Mouse (Mus musculus): ENCODE measurements around the gene Arid2. TPM values are rescaled to one million over a fixed set of nuclear protein-coding genes. Genes with fewer than 3 reads are reported as not detected.

Gene Arid2
- total RNA-seq, 2 experiments from 2014 or later: 21.0 to 26.9 TPM

GRCm38 (mm10) chr15:96332468-96333213, 45.3 kb downstream of the Arid2 start:
- DNase-seq (ENCODE audit: low spot score): no peak
- intact Hi-C loops (cut with DNase I): no loop called here

GRCm38 (mm10) chr15:96333350-96333749, 46.0 kb downstream of the Arid2 start:
- no peak for DNase-seq (ENCODE audit: low spot score)
- intact Hi-C loops (cut with DNase I): no loop called here

- no peak for DNase-seq (ENCODE audit: low spot score)
- intact Hi-C loops (cut with DNase I): no loop called here
These were observed 53.6 kb downstream of the Arid2 start for GRCm38 (mm10) chr15:96340924-96341323.

DNA sequence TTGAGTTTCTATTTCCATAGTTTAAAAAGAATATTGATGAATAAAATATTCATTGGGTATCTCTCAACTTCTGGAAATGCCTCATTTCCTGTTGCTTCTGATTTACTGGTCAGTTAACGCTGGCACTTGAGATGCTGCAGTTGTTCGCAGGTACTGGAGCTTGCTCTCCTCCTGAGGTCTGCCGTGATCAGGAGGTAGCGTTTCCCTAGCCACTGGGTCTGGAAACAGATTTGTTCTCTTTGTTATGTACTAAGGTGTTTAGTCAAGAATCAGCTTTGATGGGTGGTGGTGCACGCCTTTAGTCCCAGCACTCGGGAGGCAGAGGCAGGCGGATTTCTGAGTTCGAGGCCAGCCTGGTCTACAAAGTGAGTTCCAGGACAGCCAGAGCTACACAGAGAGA, 54.8 kb downstream of the Arid2 start:
- DNase-seq (ENCODE audit: low spot score): no peak
- intact Hi-C loops (cut with DNase I): no loop called here

DNA sequence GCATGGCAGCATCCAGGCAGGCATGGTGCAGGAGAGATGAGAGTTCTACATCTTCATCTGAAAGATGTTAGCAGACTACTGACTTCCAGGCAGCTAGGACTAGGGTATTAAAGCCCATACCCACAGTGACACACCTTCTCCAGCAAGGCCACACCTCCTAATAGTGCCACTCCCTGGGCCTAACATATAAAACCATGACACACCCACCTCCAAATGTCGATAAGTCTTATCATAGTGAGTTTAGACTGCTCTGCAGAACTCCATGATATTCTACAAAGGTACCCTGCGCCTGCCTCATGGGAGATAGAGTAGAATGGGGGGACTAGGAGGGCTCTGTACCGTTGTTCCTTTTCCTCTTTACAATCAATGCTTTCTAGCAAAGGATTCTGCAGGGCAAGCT, 55.6 kb downstream of the Arid2 start:
- intact Hi-C loops (cut with DNase I): no loop called here
- DNase-seq (ENCODE audit: low spot score): no peak

DNA sequence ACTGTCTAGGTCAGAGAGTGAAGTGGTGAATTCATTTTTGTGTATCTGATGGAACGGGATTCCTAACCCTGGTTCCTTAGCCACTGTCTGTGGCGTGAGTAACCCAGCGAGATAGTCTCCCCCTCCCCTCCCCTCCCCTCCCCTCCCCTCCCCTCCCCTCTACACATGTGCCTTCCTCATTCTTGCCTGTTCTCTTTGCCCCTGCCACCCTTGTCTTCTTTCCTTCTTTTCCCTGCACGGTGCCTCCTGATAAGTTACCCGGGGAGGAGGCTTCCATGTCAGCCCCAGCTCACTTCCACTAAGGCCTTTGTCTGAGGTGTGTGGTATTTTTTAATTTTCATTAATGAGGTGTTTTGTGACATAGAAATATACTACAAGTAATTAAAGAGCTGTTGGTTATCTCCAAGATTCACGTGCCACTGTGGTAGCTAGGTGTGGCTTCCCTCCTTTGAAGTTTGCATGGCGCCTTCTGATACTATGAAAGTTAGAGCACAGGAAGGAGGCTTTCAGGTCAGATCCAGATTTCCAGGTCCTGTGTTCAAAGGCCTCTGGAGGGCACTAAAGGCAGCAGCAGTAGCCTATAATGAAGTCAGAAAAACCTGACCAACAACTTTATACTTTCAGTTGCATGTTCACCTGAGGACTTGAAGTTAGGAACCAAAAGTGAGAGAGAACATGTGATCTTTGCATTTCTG, 57.4 kb downstream of the Arid2 start:
- no peak for DNase-seq (ENCODE audit: low spot score)
- intact Hi-C loops (cut with DNase I): no loop called here

DNA sequence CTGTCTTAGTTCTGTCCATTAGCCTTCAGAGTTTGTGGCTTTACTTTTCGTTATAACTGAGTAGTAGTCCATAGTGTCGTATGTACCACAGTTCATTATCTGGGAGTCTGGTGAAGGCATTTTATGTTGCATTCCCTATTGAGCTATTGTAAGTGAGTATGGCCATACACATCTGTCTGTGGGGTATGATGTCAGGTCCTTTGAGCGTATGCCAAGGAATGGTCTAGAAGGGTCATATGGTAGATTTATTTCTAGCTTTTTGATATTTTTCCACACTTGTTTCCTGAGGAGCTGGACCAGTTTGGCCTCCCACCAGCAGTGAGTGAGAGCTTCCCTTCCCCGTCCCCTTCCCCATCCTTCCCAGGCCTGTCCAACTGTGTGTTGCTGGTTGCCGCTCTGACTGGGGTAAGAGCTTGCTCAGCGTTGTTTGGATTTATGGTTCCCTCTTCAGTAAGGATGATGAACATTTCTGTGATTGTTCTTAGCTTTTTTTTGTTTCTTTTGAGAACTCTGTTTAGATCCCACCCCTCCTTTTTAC, 58.1 kb downstream of the Arid2 start:
- DNase-seq (ENCODE audit: low spot score): no peak
- intact Hi-C loops (cut with DNase I): no loop called here

DNA sequence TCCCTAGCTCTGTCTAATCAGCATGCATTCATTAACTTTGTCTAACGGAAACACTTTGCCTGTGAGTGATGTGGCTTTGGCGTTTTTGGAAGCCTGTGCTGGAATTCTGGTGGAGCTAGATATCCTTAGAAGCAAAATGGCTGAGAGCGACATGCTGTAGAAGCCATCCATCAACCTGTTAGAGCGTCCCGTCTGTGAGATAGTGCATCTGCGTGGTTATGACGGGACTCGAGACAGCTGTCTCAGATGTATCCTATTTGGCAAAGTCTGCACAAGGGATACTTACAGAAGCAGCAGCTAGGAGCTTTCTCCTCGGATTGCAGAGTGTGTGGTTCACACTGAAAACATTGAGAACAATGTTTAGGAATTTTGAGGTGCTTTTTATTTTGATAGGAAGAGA, 64.1 kb downstream of the Arid2 start:
- no peak for DNase-seq (ENCODE audit: low spot score)
- intact Hi-C loops (cut with DNase I): no loop called here

DNA sequence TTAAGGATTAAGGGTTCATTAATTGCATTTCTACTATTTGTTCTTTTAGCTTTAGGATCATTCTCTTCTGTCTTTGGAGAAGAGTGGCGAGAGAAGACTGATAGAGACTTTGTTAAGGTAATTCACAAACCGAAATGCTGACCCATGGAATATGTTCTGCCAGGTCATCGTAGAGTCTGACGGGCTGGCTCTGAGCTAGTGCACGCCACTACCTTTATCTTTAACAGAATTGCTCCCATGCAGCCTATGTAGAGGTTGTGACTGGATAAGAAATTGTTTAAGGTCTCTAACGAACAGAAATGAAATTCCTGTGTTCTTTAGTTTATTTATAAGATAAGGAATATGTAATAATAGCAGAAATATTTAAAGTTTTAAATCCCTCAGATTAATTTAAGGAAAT, 71.6 kb downstream of the Arid2 start:
- no peak for DNase-seq (ENCODE audit: low spot score)
- intact Hi-C loops (cut with DNase I): no loop called here

- DNase-seq (ENCODE audit: low spot score): no peak
- intact Hi-C loops (cut with DNase I): no loop called here
These were observed 73.3 kb downstream of the Arid2 start for GRCm38 (mm10) chr15:96360614-96361013.

DNA sequence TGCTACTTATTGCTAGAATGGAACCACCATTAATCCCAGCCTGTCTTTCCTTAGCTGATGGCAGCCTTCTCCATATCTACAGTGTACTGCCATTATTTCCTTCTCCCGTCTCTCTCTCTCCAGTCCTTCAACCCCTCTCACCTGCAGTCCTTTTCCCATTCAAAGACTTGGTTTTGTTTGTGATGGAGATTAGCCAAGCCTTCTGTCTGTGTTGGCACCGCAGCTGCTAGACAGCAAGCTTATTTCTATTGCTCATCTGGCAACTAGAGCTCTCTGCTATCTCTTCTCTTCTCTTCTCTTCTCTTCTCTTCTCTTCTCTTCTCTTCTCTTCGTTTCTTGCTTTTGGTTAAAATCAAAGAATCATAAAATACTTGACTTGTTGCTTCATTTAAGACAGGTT, 78.0 kb downstream of the Arid2 start:
- intact Hi-C loops (cut with DNase I): no loop called here
- no peak for DNase-seq (ENCODE audit: low spot score)

- intact Hi-C loops (cut with DNase I): no loop called here
- DNase-seq (ENCODE audit: low spot score): no peak
These were observed 79.1 kb downstream of the Arid2 start for GRCm38 (mm10) chr15:96366176-96366963.

DNA sequence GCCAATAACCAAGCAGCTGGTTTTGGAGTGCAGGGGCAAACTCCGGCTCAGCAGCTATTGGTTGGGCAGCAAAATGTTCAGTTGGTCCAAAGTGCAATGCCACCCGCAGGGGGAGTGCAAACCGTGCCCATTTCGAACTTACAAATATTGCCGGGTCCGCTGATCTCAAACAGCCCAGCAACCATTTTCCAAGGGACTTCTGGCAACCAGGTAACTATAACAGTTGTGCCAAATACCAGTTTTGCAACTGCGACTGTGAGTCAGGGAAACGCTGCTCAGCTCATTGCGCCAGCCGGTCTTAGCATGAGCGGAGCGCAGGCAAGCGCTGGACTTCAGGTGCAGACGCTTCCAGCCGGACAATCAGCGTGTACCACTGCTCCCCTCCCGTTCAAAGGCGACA, 84.0 kb downstream of the Arid2 start:
- intact Hi-C loops (cut with DNase I): no loop called here
- DNase-seq (ENCODE audit: low spot score): no peak

DNA sequence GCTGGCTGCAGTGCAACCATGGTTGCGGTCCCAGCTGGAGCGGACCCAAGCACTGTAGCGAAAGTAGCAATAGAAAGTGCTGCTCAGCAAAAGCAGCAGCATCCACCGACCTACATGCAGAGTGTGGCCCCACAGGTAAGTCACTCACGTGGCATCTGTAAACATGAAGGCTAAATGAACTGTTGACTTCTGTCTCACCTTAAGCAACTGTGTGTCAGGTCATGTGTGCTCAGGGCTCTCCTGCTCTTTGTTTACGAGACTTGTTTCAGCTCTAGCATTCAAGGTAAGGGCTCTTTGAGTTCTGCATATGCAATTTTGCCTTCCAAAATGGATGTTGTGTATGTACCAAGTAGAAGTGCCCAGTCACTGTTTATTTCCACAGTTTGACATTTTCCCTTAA, 85.3 kb downstream of the Arid2 start:
- intact Hi-C loops (cut with DNase I): no loop called here
- DNase-seq (ENCODE audit: low spot score): no peak

GRCm38 (mm10) chr15:96373161-96373560, 85.8 kb downstream of the Arid2 start:
- intact Hi-C loops (cut with DNase I): no loop called here
- DNase-seq (ENCODE audit: low spot score): no peak

GRCm38 (mm10) chr15:96376214-96376613, 88.9 kb downstream of the Arid2 start:
- DNase-seq (ENCODE audit: low spot score): no peak
- intact Hi-C loops (cut with DNase I): loop anchor here (5.0 kb wide), 1 partner anchor 89 kb away; the partner anchor contains the start of gene Arid2

DNA sequence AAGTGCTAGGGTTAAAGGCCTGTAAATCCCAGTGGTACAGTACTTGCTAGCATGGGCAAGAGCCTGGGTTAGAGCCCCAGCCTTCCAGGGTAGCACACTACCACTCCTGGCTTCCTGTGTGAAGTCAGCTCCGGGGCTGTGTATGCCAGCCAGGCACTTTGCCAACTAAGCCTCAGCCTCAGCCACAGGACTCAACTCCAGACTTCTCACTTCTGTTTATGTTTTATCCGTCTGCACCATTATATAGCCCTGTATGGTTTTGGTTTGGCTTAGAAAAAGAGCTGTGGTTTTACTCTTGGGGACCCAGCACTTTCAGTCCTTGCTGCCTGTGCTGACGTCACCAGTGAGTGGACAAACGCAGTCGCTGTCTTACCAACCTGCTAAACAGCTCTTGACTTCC, 89.9 kb downstream of the Arid2 start:
- peak; percentile 7 for DNase-seq (ENCODE audit: low spot score)

DNA sequence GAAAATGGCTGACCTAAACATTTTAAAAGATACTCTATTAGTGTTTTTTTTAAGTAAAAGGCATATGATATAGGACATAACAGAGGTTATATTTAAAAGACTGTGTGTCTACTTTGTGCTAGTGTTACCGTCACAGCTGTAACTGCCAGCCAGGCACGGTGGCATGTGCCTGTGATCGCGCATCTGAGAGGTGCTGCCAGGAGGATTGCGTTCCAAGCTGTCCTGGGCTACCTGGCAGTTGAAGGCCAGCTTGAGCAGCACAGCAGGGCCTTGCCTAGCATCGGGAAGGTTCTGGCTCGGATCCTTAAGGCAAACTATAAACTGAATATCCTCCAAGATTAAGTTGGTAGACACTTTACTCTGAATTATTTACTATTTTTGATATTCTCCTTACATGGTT, 90.4 kb downstream of the Arid2 start:
- DNase-seq (ENCODE audit: low spot score): no peak
- intact Hi-C loops (cut with DNase I): loop anchor here (5.0 kb wide), 1 partner anchor 90 kb away; the partner anchor contains the start of gene Arid2

More for the DNA sequence above, 89.9 kb downstream of the Arid2 start:
- intact Hi-C loops (cut with DNase I): loop anchor here (5.0 kb wide), 1 partner anchor 90 kb away; the partner anchor contains the start of gene Arid2

DNA sequence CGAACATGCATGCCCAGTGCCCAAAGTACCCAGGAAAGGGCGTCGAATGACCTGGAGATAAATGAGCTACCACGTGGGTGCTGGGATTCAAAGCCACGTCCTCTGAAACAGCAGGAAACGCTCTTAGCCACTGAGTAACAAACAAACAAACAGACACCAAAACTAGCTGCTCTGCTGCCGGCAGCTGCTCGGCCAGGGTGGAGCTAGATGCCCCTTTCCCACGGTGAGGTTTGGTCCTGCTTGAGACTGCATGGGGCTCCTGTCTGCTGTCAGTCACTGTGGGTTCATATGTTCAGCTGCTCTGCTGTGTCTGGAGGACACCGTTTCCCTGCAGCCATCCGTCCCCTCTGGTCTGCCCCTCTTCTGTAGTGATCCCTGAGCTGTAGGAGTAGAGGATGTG, 94.9 kb downstream of the Arid2 start:
- intact Hi-C loops (cut with DNase I): no loop called here
- DNase-seq (ENCODE audit: low spot score): no peak

GRCm38 (mm10) chr15:96388565-96388964, 101.2 kb downstream of the Arid2 start:
- intact Hi-C loops (cut with DNase I): no loop called here

More at GRCm38 (mm10) chr15:96388565-96388964, 101.2 kb downstream of the Arid2 start:
- no peak for DNase-seq (ENCODE audit: low spot score)

Data from heart, postnatal 25 days (tissue).